Mouse (Mus musculus) CD4-positive helper T cell, adult 2 months (primary cell): ENCODE data around the gene Slc12a3.
A peak's percentile ranks its signal among the peaks of the same experiment; 100 is the strongest.

Source experiments
- DNase-seq: peaks from one replicate; pipeline ENCODE4 v3.0.0-alpha.2; 2012; ENCODE audit warnings: low read depth, missing footprints, low spot score

Gene Slc12a3

GRCm38 (mm10) chr8:94376176-94376575, 47.2 kb downstream of the Slc12a3 start:
- peak; percentile 19 for DNase-seq

- no peak for DNase-seq
These were observed 47.6 kb downstream of the Slc12a3 start for GRCm38 (mm10) chr8:94376580-94376979.

GRCm38 (mm10) chr8:94377031-94377430, 48.0 kb downstream of the Slc12a3 start:
- no peak for DNase-seq

- no peak for DNase-seq
These were observed 48.8 kb downstream of the Slc12a3 start for GRCm38 (mm10) chr8:94377714-94378205.

GRCm38 (mm10) chr8:94378763-94379415, 49.9 kb downstream of the Slc12a3 start:
- DNase-seq = no peak

DNA sequence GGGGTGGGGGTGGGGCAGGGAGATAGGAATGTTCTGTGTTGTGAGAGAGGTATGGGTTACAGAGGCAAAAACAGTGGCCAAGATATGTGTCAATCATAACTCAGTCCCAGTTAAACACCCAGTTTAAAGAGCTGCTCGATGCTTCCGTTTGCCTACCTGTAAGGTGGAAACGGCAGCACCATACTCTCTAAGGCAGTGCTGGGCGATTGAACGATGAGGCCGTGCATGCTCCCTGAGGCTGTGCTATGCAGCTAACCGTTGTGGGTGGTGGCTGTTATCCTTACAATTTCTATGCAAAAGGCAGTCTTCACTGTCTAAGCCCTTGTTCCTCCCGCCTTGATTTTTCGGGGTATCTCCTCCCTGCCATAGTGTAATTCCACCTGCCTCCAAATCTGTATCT, 50.7 kb downstream of the Slc12a3 start:
- no peak for DNase-seq

DNA sequence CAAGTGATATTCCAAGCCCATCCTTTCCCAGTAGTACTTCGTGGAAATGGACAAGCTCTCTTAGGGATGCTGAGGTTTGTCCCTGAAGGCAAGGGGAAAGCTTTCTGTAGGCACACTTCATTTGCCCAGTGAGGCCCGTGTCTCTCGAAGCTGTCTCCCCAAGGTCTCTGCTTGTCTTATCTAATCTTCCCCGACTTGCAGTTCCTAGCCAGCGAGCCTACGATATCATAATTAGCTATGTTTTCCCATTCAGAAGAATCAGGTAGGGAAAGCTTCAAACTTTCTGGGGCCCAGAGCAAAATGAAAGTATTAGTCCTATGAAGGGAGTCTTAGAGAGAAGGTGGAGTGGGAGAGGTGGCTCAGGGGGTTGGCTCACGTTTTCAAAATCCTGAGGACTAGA, 55.2 kb downstream of the Slc12a3 start:
- no peak for DNase-seq

DNA sequence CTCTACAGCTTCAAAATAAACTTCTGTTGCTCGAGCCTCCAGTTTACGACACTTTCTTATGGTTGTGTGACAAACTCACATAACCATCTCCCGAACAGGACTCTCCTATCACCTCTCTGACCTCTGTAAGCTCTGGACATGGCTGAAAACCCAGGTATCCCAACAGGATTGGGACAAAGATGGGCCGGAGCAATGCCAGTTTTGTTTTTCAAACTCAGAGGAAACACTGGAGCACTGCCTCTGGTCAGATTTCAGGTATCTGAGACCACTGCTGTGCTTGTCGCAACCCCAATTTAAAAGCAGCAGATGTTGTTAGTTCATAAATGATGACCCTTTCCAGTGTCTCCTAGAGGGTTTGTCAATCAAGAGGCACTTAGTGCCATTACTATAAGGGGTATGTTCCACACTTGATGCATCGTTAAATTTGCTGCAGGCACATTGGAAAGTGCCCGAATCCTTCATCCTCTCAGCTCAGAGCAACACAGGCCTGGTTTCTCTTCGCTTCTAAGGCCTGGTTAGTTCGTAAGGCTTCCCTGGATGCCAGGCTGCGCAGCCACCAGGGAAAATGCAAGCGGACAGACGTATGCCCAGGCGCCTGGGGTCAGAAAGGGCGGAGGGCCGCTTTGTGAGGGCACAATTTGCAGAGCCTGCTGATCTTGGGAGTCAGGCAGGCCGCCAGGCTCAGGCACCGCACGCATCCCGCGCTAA, 56.7 kb downstream of the Slc12a3 start:
- DNase-seq = no peak

DNA sequence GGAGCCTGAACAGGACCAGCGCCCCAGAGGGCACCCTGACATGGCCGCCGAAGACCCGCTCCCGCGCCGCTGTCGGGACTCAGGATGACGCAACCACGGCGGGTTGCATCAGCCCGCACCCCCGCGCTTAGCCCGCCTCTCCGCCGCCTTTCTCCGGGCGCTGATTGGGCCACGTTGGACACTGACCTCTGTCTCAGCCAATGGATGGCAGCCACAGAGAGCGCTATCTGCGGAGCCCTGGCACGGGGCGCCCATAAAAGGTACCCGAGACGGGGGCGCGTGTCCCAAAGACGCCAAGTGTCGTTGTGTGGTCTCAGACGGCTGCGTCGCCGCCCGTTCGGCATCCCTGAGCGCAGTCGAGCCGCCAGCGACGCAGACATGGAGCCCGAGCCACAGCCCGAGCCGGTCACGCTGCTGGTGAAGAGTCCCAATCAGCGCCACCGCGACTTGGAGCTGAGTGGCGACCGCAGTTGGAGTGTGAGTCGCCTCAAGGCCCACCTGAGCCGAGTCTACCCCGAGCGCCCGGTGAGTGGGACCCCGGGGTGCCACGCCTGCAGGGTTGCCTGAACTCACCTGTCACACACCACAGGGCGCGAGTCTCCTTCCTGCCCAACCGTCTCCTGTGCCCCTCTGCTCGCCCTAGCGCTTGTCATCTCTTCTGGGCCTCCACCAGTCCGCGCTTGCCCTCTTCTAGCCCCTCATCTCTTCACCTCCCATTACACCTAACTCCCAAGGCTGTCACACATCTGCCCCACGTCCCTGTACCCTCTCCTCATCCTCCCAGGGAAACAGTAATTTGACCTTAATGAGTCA, 57.4 kb downstream of the Slc12a3 start, which contains the start of gene Herpud1:
TSS of gene Herpud1 (plus strand) at position 225 of the 813 bp plus-strand sequence.
- peak; percentile 96 for DNase-seq

- peak; percentile 82 for DNase-seq
These were observed 58.2 kb downstream of the Slc12a3 start for GRCm38 (mm10) chr8:94387027-94387684.

DNA sequence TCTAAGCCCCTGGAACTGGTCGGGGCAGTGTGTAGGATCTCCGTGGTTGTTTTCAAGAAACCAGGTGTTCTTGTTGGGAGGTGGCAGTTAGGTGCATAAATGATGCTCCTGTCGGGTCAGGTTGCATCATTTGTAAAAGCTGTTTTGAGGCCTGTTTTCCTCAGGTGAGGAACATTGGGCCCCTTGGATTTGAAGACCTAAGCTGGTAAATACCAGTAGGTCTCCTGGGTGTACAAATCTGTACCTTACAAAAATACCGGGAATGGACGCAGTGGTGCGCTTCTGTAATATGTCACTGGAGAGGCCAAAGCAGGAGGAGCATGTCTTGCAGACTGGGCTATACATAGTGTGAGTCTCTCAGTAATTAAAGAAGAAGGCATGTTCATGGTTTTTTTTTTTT, 58.8 kb downstream of the Slc12a3 start:
- no peak for DNase-seq

DNA sequence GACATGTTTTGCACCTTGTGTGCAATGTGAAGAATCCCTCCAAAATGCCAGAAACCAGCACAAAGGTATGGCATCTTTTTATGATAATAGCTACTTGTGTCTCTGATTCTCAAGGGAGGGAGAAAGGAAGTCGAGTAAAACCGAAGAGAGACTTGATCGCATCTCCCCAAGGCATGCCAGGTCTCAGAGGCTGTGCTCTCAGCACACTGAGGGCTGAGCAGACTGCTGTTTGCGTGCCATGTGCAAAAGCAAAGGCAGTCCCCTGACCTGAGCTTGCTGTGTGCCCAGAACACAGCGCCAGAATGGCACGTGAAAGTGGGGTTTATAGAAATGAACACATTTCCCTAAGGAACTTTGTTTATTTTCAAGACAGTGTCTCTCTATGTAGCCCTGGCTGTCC, 60.5 kb downstream of the Slc12a3 start:
- DNase-seq = no peak

GRCm38 (mm10) chr8:94390429-94390828, 61.4 kb downstream of the Slc12a3 start:
- DNase-seq = no peak

GRCm38 (mm10) chr8:94390910-94391309, 61.9 kb downstream of the Slc12a3 start:
- DNase-seq = no peak

GRCm38 (mm10) chr8:94392147-94392546, 63.1 kb downstream of the Slc12a3 start:
- peak; percentile 59 for DNase-seq

DNA sequence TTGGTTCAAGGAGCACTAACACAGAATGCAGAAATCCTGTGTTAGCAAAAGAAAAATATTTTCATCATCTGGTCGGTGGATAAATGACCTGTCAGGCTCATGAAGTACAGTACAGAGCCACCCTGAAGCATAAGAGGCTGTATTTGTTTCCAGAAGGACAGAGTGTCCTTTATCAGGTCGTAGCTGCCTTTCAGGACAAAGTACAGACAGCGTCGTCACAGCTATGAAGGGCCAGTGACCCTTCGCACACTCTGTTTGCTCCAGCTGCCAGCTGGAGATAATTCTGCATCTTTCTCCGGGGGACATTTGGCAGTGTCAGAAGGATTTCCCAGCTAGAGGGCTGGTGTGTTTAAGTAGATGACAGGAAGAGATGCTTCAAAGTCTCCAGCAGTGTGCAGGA, 63.6 kb downstream of the Slc12a3 start:
- no peak for DNase-seq

GRCm38 (mm10) chr8:94395851-94396540, 67.0 kb downstream of the Slc12a3 start:
- no peak for DNase-seq

GRCm38 (mm10) chr8:94396964-94397657, 68.1 kb downstream of the Slc12a3 start:
- peak; percentile 65 for DNase-seq

GRCm38 (mm10) chr8:94398587-94398986, 69.6 kb downstream of the Slc12a3 start:
- DNase-seq = peak; percentile 76

DNA sequence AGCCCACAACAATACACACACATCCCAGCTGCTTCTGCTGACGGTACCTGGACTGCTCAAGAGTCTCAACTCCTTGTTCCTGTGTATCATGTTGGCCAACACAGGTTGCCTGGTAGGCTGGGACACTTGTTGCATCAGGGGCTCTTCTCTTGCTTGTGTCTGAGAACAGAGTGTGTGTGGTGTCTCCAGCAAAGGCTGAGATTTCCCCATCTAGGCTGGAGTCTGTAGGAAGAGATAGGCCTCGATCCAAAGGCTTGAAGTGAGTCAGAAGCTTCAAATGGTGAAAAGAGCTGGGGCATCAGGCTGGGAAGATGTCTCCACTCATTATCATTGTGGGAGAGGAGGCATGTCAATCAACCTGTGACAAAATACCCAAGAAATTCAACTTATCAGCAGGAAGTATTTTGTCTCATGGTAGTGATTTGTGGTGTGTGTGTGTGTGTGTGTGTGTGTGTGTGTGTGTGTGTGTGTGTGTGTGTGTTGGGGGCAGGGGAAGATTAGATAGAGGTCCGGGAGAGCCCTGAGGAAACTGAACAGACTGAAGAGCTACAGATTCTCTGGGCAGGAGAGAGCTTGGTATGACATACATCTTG, 70.5 kb downstream of the Slc12a3 start:
- DNase-seq = no peak
